ENCODE assay signal across 8 mouse cellular contexts in genomic region chr16:93607669-93608101, GRCm38 (mm10). TPM values are rescaled to one million over a fixed set of nuclear protein-coding genes. Genes with fewer than 3 reads are reported as not detected.
A peak's percentile ranks its signal among the peaks of the same experiment; 100 is the strongest.
DNase-seq lines count a peak whose midpoint lies in the region; ATAC-seq and TF ChIP-seq lines count a peak whose summit lies in the region.

No protein-coding gene starts in this region.

- H3K9ac ChIP-seq in hindbrain, embryonic 15.5 days, result peak overlapping the region; percentile 65

- DNase-seq in Patski (ENCODE audit: low read depth, low spot score), result peak; percentile 48
- DNase-seq in cerebellum, postnatal 25 days, result peak; percentile 84 to 91
- peak; percentile 78 to 79 for DNase-seq in frontal cortex, postnatal 36 days (ENCODE audit: low spot score in 2 of 2)
- peak; percentile 68 for DNase-seq in left cerebral cortex, adult 11 months (ENCODE audit: low spot score)
- DNase-seq in lung, postnatal 4 days, result peak; percentile 89
- DNase-seq in retina, postnatal 1 day, result peak; percentile 88
- DNase-seq in thymus, postnatal 4 days, result peak; percentile 93

- H3K9me3 ChIP-seq in hindbrain, embryonic 15.5 days, result no peaks in the 10 kb centered on the region

- POLR2A ChIA-PET in Patski (lab: Charles Lee), result interaction anchor here (0.7 to 1.0 kb wide), 2 partner anchors 8 to 12 kb away, joined by 3 read pairs; no protein-coding TSS in a partner anchor

- no peaks in the 10 kb centered on the region for H3K27me3 ChIP-seq in Patski
- H3K27me3 ChIP-seq in hindbrain, embryonic 15.5 days, result no peaks in the 10 kb centered on the region

- peak overlapping the region; percentile 75 for H3K4me2 ChIP-seq in hindbrain, embryonic 15.5 days

- peaks cover 15% of the 10 kb centered on the region for H3K36me3 ChIP-seq in hindbrain, embryonic 15.5 days

- peak overlapping the region; percentile 83 for H3K27ac ChIP-seq in hindbrain, embryonic 15.5 days (replicated peaks)

- H3K4me3 ChIP-seq in hindbrain, embryonic 15.5 days, result peak overlapping the region; percentile 65

- CTCF ChIA-PET in Patski (lab: Charles Lee), result no interaction called here

- H3K4me1 ChIP-seq in hindbrain, embryonic 15.5 days (replicated peaks), result peaks cover 36% of the 10 kb centered on the region

- in situ Hi-C loops in Patski (cut with MboI; ENCODE audit: low pct_unique_long_range_greater_than_20kb), result no loop called here

- WGBS in hindbrain, embryonic 15.5 days, result 0% methylated on average over 32 of the region's 32 CpGs

- TF ChIP-seq CTCF in Patski (IDR thresholded peaks at IDR 0.05), result no peak

- ATAC-seq in Patski, result no peak
- ATAC-seq in hindbrain, embryonic 15.5 days (ENCODE audit: low FRiP score, low read depth), result peak; percentile 35; the same call in 1 of the 2 replicates

RNA-seq across cellular contexts. Expression of gene Cbr1, which starts 2.0 kb away (rescaled TPM):
- 137 TPM for polyA plus RNA-seq in Patski (2021)
- 142 and 146 TPM in 2 replicates for polyA plus RNA-seq in hindbrain, embryonic 15.5 days (2015; fragmentation: Nextera tagmentation; extraction: Ambion mirVana)

RNA-seq across cellular contexts. Expression of gene Setd4, which starts 3.8 kb away (rescaled TPM):
- polyA plus RNA-seq in Patski (2021), result 18.5 TPM
- 14.8 and 18.9 TPM in 2 replicates for polyA plus RNA-seq in hindbrain, embryonic 15.5 days (2015; fragmentation: Nextera tagmentation; extraction: Ambion mirVana)

RNA-seq across cellular contexts. Expression of gene Gm5678, which starts 20.2 kb away (rescaled TPM):
- 4.3 TPM for polyA plus RNA-seq in Patski (2021)
- not detected in 2 replicates for polyA plus RNA-seq in hindbrain, embryonic 15.5 days (2015; fragmentation: Nextera tagmentation; extraction: Ambion mirVana)
